ENCODE assay signal across 28 mouse cellular contexts in the genomic region with DNA sequence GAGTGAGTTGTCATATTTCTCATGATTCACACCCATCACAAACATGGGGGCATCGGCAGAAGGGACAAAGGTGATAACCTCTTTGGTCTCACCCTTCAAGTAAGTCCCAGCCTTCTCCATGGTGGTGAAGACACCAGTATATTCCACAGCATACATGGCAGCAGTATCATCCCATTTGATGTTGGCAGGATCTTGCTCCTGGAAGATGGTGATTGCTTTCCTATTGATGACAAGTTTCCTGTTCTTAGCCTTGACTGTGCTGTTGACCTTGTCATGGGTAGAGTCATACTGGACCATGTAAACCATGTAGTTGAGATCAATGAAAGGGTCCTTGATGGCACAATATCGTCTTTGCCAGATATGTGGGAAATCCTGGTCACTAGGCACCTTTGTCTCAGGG.
"Had no signal": no experiment of that assay in that cellular context is flagged by ENCODE, and none has a peak within 500 bp of the region (broad histone marks: within the 10 kb centered on the region; RNA-seq: fewer than 3 reads in every experiment).

No protein-coding gene starts in this region.

- H3K4me1 ChIP-seq: embryonic facial prominence, embryonic 12.5 days; embryonic facial prominence, embryonic 13.5 days; embryonic facial prominence, embryonic 15.5 days; forebrain, embryonic 12.5 days had no signal

- H3K9ac ChIP-seq: embryonic facial prominence, embryonic 12.5 days; embryonic facial prominence, embryonic 13.5 days; embryonic facial prominence, embryonic 15.5 days; forebrain, embryonic 12.5 days; forebrain, embryonic 13.5 days; forebrain, embryonic 15.5 days; forebrain, postnatal 0 days had no signal

- H3K27ac ChIP-seq: embryonic facial prominence, embryonic 10.5 days; embryonic facial prominence, embryonic 12.5 days; embryonic facial prominence, embryonic 13.5 days; embryonic facial prominence, embryonic 15.5 days; forebrain, embryonic 10.5 days; forebrain, embryonic 12.5 days; forebrain, embryonic 13.5 days; forebrain, embryonic 15.5 days; gastrocnemius, adult 2 months; heart, adult 2 months had no signal

- H3K4me3 ChIP-seq: embryonic facial prominence, embryonic 10.5 days; embryonic facial prominence, embryonic 12.5 days; embryonic facial prominence, embryonic 13.5 days; embryonic facial prominence, embryonic 15.5 days; erythroblast, embryonic 14.5 days; forebrain, embryonic 10.5 days; forebrain, embryonic 12.5 days; forebrain, embryonic 13.5 days; forebrain, embryonic 15.5 days; gastrocnemius, adult 2 months; heart, adult 2 months had no signal

- H3K9me3 ChIP-seq: embryonic facial prominence, embryonic 10.5 days; embryonic facial prominence, embryonic 12.5 days; embryonic facial prominence, embryonic 13.5 days; embryonic facial prominence, embryonic 15.5 days; forebrain, embryonic 10.5 days; forebrain, embryonic 12.5 days; forebrain, embryonic 13.5 days; forebrain, embryonic 15.5 days had no signal

- H3K4me2 ChIP-seq: embryonic facial prominence, embryonic 12.5 days; embryonic facial prominence, embryonic 13.5 days; embryonic facial prominence, embryonic 15.5 days; forebrain, embryonic 12.5 days; forebrain, embryonic 13.5 days; forebrain, embryonic 15.5 days had no signal

- H3K36me3 ChIP-seq: embryonic facial prominence, embryonic 10.5 days; embryonic facial prominence, embryonic 12.5 days; embryonic facial prominence, embryonic 13.5 days; embryonic facial prominence, embryonic 15.5 days; forebrain, embryonic 10.5 days; forebrain, embryonic 12.5 days; forebrain, embryonic 15.5 days had no signal

- H3K27me3 ChIP-seq: embryonic facial prominence, embryonic 12.5 days; embryonic facial prominence, embryonic 13.5 days; embryonic facial prominence, embryonic 15.5 days; forebrain, embryonic 12.5 days; forebrain, embryonic 13.5 days; forebrain, embryonic 15.5 days had no signal

- ATAC-seq: forebrain, embryonic 13.5 days; forebrain, embryonic 14.5 days; forebrain, embryonic 15.5 days; forebrain, embryonic 16.5 days; forebrain, postnatal 0 days had no signal

- DNase-seq: cerebellum, adult 2 months; cerebellum, adult 8-10 months; cerebellum, adult 9-10 months; cerebellum, adult 9-11 months; cerebellum, postnatal 10 days; cerebellum, postnatal 14 days; cerebellum, postnatal 25 days; cerebellum, postnatal 36 days; embryo, embryonic 11 days; forebrain, postnatal 0 days; gastrocnemius, adult 2 months; gastrocnemius, postnatal 10 days; gastrocnemius, postnatal 14 days; gastrocnemius, postnatal 25 days; gastrocnemius, postnatal 36 days; heart, adult 18-20 months; heart, adult 2 months had no signal
